Mouse (Mus musculus) skeletal muscle tissue, adult 2 months (tissue): Measurements from ENCODE around the gene Herc4.

Experiments used
- DNase-seq: peaks from one replicate; pipeline ENCODE4 v3.0.0-alpha.2; 2012; ENCODE audit warnings: low read depth, low spot score

The Herc4 gene

DNA sequence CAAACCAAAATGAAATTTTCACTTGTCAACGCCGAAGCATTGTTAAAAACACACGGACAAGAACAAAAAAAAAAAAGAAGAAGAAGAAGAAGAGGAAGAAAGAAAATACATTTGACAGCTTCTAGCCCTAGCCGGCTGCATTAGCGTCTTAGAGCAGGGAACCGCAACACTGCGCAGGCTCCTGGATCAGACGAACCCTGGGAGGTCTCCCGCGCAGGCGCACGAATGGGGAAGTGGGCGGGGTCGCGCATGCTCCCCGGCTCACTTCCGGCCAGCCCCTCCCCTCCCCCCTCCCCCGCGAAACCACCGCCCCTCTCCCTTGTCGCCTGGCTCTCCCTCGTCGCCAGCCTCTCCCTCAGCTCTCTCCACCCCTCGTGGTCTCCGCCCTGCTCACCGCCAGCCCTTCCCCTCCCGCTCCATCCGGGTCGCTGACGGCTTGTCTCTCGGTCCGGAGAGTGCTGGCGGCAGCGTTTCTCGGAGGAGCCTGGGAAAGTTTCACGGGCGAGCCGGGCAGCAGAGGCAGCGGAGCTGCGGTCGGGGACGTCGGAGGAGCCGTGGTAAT lies at the start of gene Herc4:
Gene Herc4, plus strand, starts transcription at position 318 of the 562 bp plus-strand sequence.
- peak; percentile 97 for DNase-seq

DNA sequence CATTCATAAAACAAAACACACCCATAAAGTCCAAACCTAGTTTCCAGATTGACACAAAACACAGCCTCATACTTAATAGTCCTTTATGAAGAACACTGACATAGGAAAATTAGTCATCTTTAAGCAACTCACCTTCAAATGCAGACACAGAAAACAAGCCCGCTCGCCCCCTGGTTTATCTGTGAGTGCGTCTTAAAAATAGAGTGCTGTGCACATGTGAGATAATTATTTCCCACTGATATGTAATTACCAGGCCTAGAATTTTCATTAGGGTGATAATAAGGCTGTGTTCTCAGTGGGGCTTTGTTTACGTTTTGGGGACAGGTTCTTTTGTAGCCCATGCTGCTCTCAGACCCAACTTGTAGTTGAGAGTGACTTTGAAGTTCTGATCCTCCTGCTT lies 44.6 kb upstream of the Herc4 start:
- DNase-seq, result no peak

DNA sequence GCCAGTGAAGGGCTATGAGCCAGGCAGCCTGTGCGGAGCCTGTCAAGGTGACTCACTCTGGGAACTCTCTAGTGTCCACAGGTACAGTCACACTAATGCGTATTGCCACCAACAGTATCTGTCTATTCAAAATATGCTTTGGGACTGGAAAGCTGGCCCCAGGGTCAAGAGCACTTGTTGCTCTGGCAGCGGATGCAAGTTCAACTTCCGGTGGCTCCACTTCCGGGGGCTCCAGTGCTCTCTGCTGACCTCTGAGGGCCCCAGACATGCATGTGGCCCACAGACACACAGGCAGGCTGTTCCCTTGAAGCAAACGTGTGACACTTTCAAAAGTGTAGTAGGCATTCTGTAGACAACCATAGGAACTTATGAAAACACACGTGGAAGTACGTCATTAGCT lies 42.1 kb upstream of the Herc4 start:
- DNase-seq, result no peak

DNA sequence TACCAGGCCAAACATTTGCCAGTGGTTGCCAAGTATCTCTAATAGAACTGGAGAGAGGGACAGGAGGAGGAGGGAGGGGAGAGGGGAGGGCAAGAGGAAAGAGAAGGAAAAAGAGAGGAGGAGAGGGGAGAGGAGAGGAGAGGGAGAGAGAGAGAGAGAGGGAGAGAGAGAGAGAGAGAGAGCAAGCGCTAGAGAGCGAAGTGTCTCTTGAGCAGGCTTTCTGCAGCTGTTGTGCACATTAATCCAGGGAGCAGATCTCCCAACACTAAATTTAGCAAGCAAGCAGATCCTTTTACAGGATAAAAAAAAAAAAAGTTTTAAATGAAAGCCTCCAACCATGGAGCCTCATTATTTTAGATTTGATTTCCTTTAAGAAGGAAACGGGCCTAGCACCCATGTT lies 40.6 kb upstream of the Herc4 start:
- peak; percentile 80 for DNase-seq

DNA sequence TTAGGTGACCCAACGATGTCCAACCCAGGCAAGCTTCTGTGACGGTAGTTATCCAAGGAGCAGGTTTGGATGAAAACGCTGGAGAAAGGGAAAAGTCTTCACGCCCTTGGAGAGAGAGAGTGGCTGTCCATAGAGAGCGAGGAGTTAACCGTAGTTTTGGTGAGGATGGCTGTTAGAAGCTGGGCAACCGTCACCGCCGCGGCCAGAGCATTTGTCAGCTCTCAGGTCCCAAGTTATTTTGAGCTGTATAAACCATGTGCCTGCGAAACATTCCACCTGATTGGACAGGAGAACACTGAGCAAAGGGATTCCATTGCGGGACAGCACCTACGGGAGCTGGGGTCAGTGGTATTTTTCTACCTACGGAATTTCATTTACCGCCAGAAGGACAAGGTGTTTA lies 39.9 kb upstream of the Herc4 start, which contains the start of gene Mypn:
Gene Mypn, minus strand, starts transcription at position 225 of the 400 bp plus-strand sequence.
- DNase-seq, result peak; percentile 87

DNA sequence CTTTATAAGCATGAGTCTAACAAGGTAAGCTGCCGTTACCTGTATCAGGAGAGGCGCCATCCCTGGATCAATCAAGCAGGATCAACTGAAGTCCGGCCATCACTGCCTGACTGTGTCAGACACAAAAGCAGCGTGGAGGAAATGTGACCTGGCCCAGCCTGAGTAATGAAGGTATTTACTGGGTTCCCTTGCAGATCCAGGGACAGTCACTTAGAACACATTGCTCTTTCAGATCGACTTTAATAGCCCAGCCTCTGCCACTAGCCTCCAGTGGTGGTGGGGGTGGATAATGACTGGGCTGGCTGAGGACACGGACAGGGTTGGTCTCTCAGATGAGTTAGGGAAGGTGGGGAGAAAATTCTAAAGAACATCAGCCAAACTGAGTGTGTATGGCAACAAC lies 34.7 kb upstream of the Herc4 start:
- no peak for DNase-seq

DNA sequence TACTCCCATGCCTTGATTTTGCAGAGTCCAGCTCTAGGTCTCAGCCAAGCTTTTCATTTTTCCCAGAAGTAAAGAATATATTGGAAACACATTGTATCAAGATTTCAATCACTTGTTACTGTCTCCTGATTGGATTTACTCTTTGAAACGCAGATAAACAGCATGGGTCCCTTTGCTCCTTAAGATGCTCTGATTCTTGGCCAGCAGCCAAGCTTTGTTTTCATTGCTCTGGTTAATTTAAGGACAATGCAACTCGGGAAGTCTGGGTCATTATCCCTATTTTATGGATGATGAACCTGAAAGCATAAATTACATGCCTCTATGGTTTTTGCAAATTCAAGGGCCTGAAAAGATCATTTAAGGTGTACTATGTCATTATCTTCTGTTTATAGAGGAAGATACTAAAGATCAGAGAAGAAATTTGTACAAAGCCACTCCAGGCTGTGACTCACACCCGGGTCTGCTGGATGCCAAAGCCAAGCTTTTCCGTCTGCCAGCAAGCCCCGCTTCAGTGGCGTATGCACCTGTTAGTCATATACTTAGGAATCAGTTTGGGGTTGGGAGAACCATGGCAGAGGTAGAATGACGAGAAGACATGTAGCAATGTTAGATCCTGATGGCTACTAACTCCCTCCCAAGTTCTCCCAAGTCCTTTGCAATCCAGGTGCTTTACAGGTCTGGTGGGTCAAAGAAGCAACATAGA lies 22.4 kb upstream of the Herc4 start:
- no peak for DNase-seq

DNA sequence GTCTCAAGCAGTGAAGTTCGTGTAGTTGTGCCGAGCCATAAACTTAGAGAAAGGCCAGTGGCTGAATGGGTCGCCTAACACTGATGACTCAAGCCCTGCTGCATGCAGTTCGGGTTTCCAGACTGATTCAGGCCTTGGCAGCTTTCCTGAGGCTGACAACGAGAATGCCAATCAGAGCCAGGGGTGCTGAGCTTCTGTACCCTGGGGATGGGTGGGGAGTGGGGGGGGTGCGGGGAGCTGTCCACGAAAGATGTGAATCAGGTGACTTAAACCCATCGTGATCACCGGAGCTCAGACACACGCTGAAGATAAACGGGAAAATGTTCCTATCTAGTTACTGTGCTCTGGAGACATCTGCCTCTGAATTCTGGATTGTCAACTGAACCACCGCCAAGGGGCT lies 19.3 kb upstream of the Herc4 start:
- peak; percentile 91 for DNase-seq

DNA sequence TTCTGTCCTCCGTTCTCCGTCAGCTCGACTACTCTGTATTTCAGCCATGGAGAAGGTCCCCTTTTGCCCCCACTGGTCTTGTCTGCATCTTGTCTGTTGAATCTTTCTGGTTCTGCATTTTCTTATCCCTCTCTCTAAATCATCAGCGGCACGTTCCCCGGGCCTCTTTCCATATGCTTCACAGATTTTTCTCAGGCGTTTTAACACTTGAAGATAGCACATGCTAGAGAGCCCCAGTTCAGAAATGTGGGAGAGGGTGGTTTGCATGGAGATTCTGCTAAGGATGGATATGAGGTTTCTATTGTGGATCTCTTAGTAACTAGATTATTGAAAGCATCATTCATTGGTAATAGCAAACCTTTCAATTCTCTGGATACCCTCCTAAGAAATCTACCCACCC lies 13.3 kb upstream of the Herc4 start:
- DNase-seq, result no peak

DNA sequence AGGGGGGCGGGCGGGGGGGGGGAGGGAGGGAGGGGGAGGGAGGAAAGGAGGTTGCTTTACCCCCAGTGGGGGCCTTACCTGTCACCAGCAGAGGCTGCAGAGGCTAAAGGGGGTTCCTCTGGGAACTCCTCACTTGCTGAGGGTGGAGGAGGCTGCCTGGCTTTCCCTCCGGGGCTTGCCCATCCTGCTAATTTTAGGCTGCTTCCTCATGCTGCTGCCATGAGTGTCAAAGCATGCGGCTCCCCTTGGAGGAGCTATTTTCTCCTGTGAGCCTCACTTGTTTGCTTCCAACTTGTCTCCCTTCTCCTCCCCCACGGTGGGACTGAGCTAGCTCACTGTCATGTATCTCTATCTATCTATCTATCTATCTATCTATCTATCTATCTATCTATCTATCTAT lies 12.8 kb upstream of the Herc4 start:
- peak; percentile 83 for DNase-seq

DNA sequence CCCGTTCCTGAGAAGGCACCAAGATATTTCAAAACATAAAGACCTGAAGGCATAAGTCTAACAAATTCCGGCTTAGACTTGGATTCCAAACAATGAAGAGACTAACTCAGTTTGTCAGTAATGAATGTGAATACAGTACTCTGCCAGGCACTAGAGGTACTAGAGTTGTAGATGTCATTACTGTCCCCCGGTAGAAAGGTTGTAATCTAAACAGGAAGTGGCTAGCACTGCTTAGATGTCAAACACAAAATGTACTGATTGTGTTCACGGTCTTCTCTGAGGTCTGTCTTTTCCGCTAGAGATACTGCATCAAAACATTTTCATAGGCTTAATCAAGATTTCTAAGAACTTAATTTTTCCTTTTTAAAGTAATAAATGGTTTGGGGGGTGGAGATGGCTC lies 12.0 kb upstream of the Herc4 start:
- DNase-seq, result no peak

DNA sequence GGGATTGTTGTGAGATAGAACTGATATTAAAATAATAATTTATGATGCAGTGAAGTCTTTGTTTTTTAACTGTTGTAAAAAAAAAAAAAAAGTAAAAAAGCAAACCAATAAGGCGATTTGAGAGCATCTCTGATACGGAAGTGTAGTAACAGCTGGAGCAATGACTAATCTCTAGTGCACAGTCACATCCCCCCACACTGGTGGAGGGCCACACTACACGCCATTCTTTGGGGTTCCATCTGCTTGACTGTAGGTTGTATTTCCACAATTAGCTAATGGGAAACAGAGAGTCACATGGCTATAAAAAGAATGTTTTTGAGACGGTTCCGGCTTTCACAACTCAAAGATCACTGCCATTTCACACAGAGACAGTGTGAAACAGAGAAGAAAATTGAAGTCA lies 9.5 kb upstream of the Herc4 start:
- DNase-seq, result no peak

DNA sequence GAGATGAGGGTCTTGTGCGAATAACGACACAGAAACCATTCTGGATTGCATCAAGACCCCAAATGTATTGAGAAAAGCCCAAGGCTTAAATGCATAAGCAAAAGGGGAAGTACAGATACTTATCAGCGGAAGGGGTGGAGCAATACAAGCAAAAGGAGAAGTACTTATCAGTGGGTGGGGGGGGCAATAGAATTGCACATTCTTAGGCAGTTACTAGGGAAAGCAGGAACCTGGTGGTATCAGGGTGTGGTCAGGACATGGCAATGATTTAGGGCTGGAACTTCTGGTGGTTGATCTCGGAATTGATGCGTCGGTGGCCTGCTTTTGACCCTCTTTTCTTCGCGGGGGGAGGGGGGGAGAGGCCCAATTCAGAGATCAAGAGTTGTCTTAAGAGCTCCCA lies 7.7 kb upstream of the Herc4 start:
- DNase-seq, result no peak

DNA sequence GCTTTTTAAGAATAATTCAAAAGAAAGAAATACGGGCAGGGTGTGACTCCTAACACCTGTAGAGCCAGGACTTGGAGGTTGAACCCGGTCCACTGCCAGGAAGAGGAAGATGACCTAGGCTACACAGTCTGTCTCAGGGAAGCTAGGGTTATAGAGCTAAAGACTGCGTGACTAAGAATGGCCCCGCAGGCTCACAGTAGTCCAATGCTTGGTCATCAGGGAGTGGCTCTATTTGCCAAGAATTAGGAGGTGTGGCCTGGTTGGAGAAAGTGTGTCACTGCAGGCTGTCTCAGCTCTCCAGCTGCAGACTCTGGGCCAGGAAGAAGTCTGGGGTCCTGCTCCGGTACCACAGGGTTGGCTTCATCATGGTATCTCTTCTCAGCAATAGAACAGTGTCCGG lies 6.9 kb upstream of the Herc4 start:
- no peak for DNase-seq

DNA sequence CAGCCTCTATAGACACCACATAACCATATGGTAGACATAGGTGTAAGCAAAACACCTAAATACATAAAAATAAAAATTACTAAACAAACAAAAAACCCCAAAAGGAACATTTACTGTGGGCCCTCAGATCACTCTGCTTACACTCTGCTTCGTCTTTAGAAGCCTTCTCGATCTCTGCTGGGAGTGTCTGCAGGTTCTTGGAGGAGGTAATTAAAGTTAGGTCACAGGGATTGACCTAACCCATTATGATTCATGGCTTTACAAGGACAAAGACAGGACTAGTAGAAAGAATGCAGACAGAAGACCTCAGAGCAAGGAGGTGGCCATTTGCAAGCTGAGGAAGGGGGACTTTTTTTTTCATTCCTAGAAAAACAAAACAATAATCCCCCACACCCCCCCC lies 6.4 kb upstream of the Herc4 start:
- DNase-seq, result no peak

DNA sequence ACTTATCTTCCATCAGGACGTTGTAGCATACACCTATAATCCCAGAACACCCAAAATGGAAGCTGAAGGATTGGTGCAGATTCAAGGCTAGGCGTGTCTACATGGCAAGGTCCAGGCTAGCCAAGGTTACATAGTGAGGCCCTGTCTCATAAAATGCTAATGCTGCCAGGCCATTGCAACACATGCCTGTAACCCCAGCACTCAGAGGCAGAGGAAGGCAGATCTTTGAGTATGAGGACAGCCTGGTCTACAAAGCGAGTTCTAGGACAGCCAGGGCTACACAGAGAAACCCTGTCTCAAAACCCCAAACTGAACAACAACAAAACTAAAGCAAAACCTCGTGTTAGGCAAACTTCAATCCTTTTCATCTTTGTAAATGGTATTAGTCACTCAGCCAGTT lies 5.5 kb upstream of the Herc4 start:
- no peak for DNase-seq

DNA sequence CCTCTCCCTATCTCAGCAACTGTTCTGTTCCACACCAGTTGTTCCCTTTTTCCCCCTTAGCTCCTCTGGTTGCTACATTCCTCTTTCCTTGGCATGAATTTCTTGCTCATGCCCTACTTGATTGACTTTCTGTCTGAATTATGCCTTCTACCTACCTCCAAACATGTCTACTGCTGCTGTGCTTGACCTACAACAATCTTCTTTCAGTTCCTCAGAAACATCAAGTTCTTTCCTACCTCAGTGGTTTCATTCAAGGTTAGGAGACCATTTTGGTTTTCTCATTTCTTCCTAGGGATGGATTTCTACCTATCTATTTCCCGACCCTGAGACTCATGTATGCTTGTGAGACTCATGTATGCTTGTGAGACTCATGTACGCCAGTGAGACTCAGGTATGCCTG lies 3.8 kb upstream of the Herc4 start:
- no peak for DNase-seq

DNA sequence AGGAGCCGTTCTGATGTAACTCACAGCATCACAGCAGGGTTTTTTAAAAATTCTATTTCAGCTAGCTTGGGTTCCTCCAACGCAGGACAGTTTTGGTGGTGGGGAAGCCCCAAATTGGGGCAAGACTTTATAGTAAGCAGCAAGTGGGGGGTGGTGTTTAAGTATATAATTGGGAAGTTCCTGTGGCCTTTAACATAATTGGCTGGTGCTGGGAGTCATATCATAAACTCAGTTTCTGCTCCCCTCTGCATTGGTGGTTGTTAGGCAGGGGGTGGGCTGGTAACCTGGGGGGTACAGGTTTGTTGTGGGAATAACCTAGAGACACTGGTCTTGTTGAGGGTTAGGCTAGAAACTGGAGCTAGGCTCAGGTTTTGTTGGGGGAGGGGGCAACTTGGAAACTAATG lies 2.7 kb upstream of the Herc4 start:
- DNase-seq, result no peak

DNA sequence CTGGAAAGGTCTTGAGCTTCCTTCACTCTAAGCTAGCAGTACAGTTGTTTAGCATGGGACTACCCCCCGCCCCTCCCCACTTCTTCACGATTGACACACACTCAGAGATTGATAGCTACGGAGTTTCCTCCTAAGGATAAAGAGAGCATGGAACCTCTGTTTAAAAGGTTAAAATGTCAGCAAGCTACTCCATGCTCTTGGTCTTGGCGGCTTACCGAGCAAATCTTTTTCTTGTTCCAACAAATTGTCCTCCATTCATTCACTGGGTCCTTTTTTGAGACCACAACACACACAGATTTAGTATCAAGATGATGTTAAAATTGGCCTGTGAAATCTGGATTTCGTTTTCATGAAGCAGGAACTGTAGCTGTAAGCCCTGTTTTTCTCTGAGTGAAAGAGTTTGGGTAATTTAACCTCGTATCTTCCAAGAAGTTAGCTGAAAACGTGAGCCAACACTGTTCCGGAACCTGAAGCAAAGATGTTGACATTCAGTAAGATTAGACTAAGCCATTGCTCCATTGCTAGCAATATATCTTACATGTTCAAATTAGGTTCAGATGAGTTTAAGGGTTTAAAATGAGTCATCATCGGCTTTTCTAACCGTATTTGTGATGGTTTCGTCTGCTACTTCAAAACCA lies 693 bp upstream of the Herc4 start:
- no peak for DNase-seq

DNA sequence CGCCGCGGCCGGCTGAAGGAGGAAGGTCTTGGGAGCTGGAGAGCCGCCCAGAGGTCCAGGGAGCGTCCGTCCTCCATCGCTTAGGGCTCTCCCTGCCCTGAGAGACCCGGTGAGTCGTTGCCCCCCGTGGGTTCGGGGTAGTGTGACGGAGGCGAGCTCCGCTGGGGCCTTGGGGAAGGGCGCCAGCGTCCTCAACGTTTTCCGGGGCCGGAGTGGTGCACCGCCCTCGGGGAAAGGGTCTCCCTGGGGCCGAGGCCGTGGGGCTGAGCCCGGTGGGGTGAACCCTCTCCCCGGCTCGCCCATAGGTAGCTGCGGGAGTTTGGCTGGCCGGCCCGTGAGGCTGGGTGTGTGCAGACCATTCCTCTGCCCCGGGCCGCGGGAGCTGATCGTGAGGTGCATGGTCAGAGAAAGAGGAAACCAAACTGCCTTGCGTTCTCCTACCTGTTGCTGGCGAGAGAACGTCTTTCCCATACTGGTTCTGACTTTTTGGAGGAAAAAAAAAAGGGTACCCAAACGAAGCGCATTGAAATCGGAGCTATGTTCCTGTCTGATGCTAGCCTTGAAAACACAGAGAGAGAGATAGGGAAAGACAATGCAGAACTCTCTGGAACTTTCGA lies 553 bp downstream of the Herc4 start:
- DNase-seq, result no peak

DNA sequence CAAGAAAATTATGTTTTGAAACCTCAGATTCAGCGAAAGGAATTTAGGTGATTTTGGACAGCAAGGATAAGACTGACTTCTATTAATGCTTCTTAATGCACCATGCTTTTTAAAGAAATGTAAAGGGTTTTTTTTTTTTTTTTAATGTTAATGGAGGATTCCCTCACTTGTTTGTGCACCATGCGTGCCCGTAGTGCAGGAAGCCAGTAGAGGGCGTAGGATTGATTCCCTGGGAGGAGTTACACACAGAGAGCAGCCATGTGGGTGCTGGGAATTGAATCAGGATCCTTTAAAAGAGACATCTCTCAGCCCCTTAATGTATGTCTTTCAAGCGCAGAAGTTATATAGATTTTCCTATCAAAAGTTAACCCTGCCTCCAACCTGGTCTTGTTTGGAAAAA lies 1.1 kb downstream of the Herc4 start:
- DNase-seq, result no peak

DNA sequence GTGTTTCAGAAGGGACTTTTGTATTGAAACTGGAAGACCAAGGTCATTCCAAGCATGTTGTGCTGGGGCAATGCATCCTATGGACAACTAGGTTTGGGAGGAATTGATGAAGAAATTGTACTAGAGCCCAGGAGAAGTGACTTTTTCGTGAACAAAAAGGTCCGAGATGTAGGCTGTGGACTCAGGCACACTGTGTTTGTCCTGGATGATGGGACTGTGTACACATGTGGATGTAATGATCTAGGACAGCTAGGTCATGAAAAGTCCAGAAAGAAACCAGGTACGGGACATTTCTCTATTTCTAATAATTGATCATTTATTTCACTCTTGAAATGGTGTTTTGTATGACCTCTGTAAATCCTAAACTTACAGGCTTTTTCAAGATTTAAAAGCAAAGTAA lies 2.2 kb downstream of the Herc4 start:
- no peak for DNase-seq

DNA sequence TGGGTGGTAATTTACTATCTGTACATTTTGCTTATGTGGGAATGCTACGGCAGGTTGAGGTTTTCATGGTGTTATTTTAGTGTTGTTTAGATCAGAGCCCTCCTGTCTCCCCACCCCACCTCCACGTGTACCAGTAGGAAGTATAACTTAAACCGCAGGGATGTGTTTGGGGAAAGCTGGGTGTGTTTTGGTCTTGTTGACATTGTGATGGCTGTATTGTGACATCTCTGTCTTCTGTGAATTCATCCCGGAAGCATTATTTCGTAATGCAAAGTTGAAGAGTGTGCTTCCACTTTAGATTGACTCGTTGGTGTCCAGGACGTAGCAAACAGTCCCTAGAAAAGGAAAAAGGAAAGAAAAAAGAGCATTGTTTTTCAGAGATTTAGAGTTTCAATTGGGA lies 3.8 kb downstream of the Herc4 start:
- DNase-seq, result no peak
